Mouse (Mus musculus): ENCODE data around the gene Mfge8.

Gene Mfge8

DNA sequence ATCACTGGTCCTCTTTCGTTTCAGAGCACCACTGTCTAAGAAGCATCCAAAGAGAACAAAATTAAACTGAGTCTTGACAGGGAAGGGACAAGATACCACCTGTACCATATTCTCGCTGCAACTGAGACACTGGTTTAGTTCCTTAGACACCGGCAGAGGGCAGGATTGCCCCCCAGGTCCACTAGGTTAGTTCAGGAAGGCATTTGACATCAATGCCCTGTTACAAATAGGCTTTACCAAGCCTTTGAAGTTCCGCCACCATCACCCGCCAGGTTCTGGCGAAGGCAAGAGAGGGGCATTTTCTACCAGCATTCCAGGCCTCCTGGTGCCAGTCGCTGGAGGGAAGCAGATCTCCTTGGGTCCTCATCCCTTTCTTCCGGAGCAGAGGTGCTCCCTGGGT, 19.0 kb downstream of the Mfge8 start:
- DNase-seq: no peak

GRCm38 (mm10) chr7:79123465-79123864, 25.4 kb downstream of the Mfge8 start:
- no peak for DNase-seq

DNA sequence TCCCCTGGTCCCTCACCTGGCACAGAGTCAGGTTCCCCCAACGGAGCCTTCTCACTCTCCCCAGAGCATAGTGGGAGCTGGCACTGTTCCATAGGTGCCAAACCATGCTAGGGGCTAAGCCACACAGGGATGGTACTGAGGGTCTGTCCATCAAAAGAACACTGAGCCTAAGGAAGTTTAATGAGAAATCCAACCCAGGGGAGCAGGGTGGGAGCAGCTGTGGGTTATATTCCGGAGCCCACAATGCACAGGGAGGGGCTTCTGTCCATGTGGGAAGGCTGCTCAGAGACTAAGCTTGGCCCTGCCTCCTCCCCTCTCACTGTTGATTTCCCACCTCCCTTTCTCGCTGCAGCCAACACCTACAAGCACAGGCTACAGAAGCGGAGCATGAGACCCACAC, 35.0 kb downstream of the Mfge8 start:
- DNase-seq: no peak

GRCm38 (mm10) chr7:79096492-79096891, 52.4 kb downstream of the Mfge8 start:
- no peak for DNase-seq

GRCm38 (mm10) chr7:79089111-79089510, 59.7 kb downstream of the Mfge8 start:
- DNase-seq: peak in 1 of 2 experiments; percentile 30
